Mouse (Mus musculus): Measurements from ENCODE around the gene Lyrm9.

DNA sequence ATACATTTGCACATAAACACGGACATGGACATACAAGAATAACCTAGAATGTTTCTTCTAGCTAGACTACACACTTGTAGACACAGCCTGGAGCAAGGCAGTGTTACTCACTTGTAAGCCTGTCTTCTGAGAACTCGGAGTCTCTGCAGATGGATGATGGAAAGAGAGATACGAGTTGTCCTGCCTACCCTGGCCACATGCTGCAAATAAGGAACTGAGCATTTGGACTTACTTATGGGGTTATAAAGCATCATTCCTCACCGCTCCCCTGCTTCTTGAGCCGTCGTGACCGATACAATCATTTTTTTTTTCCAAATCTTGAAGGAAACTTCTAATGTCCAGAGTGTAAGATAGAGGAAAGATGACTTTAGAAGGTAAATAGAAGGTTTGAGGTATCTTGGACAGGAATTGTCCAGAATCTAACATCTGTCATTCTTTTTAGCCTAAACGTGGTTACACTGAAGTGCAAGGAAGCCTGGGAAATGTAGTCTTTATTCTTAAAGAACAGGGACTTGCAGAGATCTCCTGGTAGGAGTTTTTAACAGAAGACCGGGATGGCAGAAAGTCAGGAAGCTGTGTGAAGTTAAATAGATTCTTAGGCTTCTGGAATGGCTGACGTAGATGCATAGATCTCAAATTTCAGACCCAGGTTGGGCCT lies 30.2 kb upstream of the Lyrm9 start:
- no peak for TF ChIP-seq CTCF (IDR thresholded peaks at IDR 0.05; ENCODE audit: borderline replicate concordance, extremely low read depth, insufficient read depth, insufficient read length)
- no peak for TF ChIP-seq POLR2A (IDR thresholded peaks at IDR 0.05; ENCODE audit: borderline replicate concordance, extremely low read depth, insufficient read depth, insufficient read length, poor library complexity, severe bottlenecking)

Data from brain, embryonic 14.5 days (tissue).